Mouse (Mus musculus) adrenal gland, adult 2 months (tissue): ENCODE results near the gene Xlr4b. TPM values are rescaled to one million over a fixed set of nuclear protein-coding genes. Genes with fewer than 3 reads are reported as not detected.
"Not testable (repeated sequence)": the region's sequence is repeated elsewhere in the genome, so short reads cannot be mapped to it uniquely, and the experiment has no call there.

Experiments used
- DNase-seq: peaks from one replicate; pipeline ENCODE4 v3.0.0; 2021
- long read RNA-seq: library from polyadenylated mRNA; stranded (forward); transcript quantifications from one replicate; pipeline ENCODE4 v2.0.0, GENCODE M21; 2021
- polyA plus RNA-seq: library from polyadenylated mRNA; depleted of rRNA; stranded (reverse); fragments of >200 nt; gene quantifications from 2 replicates; pipeline ENCODE4 v1.2.3, GENCODE M21; 2012; rRNA removed
- total RNA-seq, 2 experiments: library from RNA; stranded (reverse); gene quantifications; 2 replicates each; pipeline ENCODE4 v1.2.3; 2021

Gene Xlr4b
- 1 to 10 TPM in 1 of 2 experiments, under 1 TPM in 1; 0.61 to 1.1 TPM for total RNA-seq
- polyA plus RNA-seq, result 0.06 TPM in 1 of 2 replicates, not detected in the other
- long read RNA-seq, result 0 reads

DNA sequence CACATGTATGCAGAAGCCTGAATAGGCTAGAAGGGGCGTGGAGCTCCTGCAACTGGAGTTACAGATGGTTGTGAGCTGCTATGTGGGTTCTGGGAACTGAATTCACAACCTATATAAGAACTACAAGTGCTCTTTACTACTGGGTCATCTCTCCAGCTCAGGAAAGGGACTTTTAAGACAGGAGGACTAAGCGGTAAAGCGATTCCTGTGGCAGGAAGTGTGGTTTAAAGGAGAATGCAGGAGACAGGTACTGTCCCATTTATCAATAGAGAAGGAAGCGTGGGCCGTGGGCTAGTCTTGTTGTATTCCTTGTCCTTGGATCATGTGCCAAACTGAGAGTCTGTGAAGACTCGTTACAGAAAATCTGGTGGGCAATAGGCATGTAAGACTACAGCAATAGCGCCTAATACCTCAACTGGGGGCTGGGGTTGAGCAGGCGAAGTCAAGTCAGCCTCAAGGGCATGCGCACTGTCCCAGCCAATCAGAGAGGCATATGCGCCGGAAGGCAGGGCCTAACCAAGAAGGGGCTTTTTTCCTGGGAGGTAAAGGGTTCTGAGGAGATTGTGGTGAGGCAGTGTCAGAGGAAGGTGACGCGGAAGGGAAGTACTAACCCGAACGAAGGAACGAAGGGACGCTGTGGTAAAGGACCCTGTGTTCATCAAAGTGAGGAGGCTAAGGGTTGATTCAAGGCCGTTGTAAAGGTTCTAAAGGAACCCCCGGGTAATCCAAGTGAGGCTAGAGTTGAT lies at the start of gene Xlr4b:
Gene Xlr4b (plus strand): TSS at position 515 of the 746 bp plus-strand sequence.
- not testable (repeated sequence) for DNase-seq

- DNase-seq, result not testable (repeated sequence)
These were observed 37.2 kb upstream of the Xlr4b start, which contains the start of gene Spin2d for GRCm38 (mm10) chrX:73176889-73177288. Spin2d (minus strand) TSS chrX:73176989.

- DNase-seq, result peak; percentile 4
These were observed 22.2 kb upstream of the Xlr4b start, which contains the start of gene Xlr3b for GRCm38 (mm10) chrX:73191934-73192333. Xlr3b (plus strand) TSS chrX:73192207.

DNA sequence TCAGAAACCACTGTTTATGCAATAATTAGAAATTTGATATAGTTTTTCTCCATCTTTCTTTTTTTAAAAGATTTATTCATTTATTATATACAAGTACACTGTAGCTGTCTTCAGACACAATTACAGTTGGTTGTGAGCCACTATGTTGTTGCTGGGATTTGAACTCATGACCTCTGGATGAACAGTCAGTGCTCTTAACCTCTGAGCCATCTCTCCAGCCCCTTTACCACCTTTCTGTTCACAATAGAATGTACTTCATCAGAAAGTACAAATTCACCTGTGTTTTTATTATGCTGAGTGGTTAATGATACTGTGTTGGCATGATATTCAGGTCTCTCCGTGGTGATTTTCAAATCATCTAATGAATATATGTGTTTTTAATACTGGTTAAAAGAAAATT lies 11.2 kb downstream of the Xlr4b start:
- DNase-seq, result no peak

GRCm38 (mm10) chrX:73227914-73228605 lies 13.9 kb downstream of the Xlr4b start, which contains the start of gene F8a:
F8a (plus strand) TSS chrX:73228291.
- DNase-seq, result peak; percentile 89

GRCm38 (mm10) chrX:73228606-73229214 lies 14.6 kb downstream of the Xlr4b start:
- peak; percentile 74 for DNase-seq

- DNase-seq, result no peak
These were observed 15.2 kb downstream of the Xlr4b start for GRCm38 (mm10) chrX:73229288-73229687.

DNA sequence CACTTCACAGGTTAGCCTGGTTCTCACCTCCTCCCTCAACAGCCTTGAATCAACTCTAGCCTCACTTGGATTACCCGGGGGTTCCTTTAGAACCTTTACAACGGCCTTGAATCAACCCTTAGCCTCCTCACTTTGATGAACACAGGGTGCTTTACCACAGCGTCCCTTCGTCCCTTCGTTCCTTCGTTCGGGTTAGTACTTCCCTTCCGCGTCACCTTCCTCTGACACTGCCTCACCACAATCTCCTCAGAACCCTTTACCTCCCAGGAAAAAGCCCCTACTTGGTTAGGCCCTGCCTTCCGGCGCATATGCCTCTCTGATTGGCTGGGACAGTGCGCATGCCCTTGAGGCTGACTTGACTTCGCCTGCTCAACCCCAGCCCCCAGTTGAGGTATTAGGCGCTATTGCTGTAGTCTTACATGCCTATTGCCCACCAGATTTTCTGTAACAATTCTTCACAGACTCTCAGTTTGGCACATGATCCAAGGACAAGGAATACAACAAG lies 28.7 kb downstream of the Xlr4b start, which contains the start of gene Xlr4c:
Gene Xlr4c (minus strand): TSS at position 310 of the 505 bp plus-strand sequence.
- not testable (repeated sequence) for DNase-seq

DNA sequence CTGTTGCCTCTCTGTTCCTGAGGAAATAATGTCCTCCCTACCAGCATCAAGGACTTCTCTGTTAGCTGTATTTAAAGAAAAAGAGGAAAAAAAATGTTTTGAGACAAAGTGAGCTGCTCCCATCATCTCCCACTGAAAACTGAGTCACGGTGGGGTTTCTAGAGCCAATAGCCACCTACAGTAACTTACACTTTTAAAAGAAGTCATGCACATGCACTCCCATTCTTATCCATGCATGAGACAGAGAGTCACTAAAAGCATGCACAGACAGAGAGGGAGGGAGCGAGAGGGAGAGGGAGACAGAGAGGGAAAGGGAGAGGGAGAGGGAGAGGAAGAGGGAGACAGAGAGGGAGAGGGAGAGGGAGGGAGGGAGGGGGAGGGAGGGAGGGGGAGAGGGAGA lies 48.3 kb downstream of the Xlr4b start:
- DNase-seq, result not testable (repeated sequence)

DNA sequence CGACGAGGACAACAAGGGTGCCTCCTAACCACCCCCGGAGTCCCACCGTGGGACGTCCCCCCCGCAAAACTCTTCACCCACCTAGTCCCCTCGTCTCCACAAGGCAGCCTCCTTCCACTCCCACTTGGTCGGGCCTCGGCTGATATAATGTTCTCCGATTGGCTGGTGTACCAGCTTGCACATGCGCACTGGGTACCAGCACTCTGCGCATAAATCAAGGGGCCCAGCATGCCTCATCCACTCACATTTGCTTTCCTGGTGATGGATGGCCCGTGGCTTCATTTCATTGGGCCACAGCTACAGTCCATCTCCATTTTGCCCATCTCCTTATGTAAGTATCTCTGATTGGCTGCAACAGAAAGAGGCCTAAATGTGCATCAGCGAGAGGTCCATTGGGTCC lies 51.1 kb downstream of the Xlr4b start, which contains the start of gene Xlr3c:
Gene Xlr3c (minus strand): TSS at position 121 of the 400 bp plus-strand sequence.
- not testable (repeated sequence) for DNase-seq

Other genes starting within 250 kb of the Xlr4b start
- 1 to 10 TPM; 2.4 to 3.6 TPM for gene Zfp185, start 227.0 kb upstream of the Xlr4b start, total RNA-seq
- 2.4 and 2.5 TPM in 2 replicates for gene Zfp185, start 227.0 kb upstream of the Xlr4b start, polyA plus RNA-seq
- gene Pnma5, start 177.2 kb upstream of the Xlr4b start, total RNA-seq, result under 1 TPM; 0.24 to 0.32 TPM
- gene Pnma5, start 177.2 kb upstream of the Xlr4b start, polyA plus RNA-seq, result not detected in 2 replicates
- gene Pnma3, start 149.5 kb upstream of the Xlr4b start, total RNA-seq, result under 1 TPM; 0.14 to 0.41 TPM
- 0.17 and 0.19 TPM in 2 replicates for gene Pnma3, start 149.5 kb upstream of the Xlr4b start, polyA plus RNA-seq
- 1 to 10 TPM in 1 of 2 experiments, not detected in 1; 2.0 TPM for gene Xlr4a, start 131.9 kb upstream of the Xlr4b start, total RNA-seq
- not detected in 2 replicates for gene Xlr4a, start 131.9 kb upstream of the Xlr4b start, polyA plus RNA-seq
- gene Xlr3a, start 117.2 kb upstream of the Xlr4b start, total RNA-seq, result 1 to 10 TPM in 1 of 2 experiments, not detected in 1; 3.5 TPM
- 0.92 TPM in 1 of 2 replicates, not detected in the other for gene Xlr3a, start 117.2 kb upstream of the Xlr4b start, polyA plus RNA-seq
- not detected for gene Gm14685, start 97.3 kb upstream of the Xlr4b start, total RNA-seq
- gene Gm14685, start 97.3 kb upstream of the Xlr4b start, polyA plus RNA-seq, result not detected in 2 replicates
- gene Xlr5b, start 65.5 kb upstream of the Xlr4b start, total RNA-seq, result not detected
- not detected in 2 replicates for gene Xlr5b, start 65.5 kb upstream of the Xlr4b start, polyA plus RNA-seq
- under 1 TPM; 0.12 to 0.31 TPM for gene DXBay18, start 64.9 kb upstream of the Xlr4b start, total RNA-seq
- not detected in 2 replicates for gene DXBay18, start 64.9 kb upstream of the Xlr4b start, polyA plus RNA-seq
- not detected for gene Spin2d, start 37.3 kb upstream of the Xlr4b start, total RNA-seq
- not detected in 2 replicates for gene Spin2d, start 37.3 kb upstream of the Xlr4b start, polyA plus RNA-seq
- 10 to 100 TPM in 1 of 2 experiments, 1 to 10 TPM in 1; 1.8 to 10.8 TPM for gene Xlr3b, start 22.1 kb upstream of the Xlr4b start, total RNA-seq
- gene Xlr3b, start 22.1 kb upstream of the Xlr4b start, polyA plus RNA-seq, result 0.17 and 0.19 TPM in 2 replicates
- 10 to 100 TPM in 1 of 2 experiments, 1 to 10 TPM in 1; 8.0 to 11.8 TPM for gene F8a, start 14.0 kb downstream of the Xlr4b start, total RNA-seq
- 50.8 and 53.5 TPM in 2 replicates for gene F8a, start 14.0 kb downstream of the Xlr4b start, polyA plus RNA-seq
- gene Xlr4c, start 28.8 kb downstream of the Xlr4b start, total RNA-seq, result 1 to 10 TPM in 1 of 2 experiments, not detected in 1; 1.7 TPM
- gene Xlr4c, start 28.8 kb downstream of the Xlr4b start, polyA plus RNA-seq, result not detected in 2 replicates
- under 1 TPM in 1 of 2 experiments, not detected in 1; 0.32 TPM for gene Xlr3c, start 51.1 kb downstream of the Xlr4b start, total RNA-seq
- gene Xlr3c, start 51.1 kb downstream of the Xlr4b start, polyA plus RNA-seq, result not detected in 2 replicates
- gene Xlr5a, start 78.6 kb downstream of the Xlr4b start, total RNA-seq, result under 1 TPM in 1 of 2 experiments, not detected in 1; 0.49 TPM
- gene Xlr5a, start 78.6 kb downstream of the Xlr4b start, polyA plus RNA-seq, result not detected in 2 replicates
- gene Xlr5c, start 78.6 kb downstream of the Xlr4b start, total RNA-seq, result not detected
- gene Xlr5c, start 78.6 kb downstream of the Xlr4b start, polyA plus RNA-seq, result 0.25 TPM in 1 of 2 replicates, not detected in the other
- gene Gm45015, start 122.5 kb downstream of the Xlr4b start, total RNA-seq, result not detected
- gene Gm45015, start 122.5 kb downstream of the Xlr4b start, polyA plus RNA-seq, result not detected in 2 replicates
- 10 to 100 TPM; 14.7 to 17.0 TPM for gene Zfp275, start 128.3 kb downstream of the Xlr4b start, total RNA-seq
- 10.7 and 12.5 TPM in 2 replicates for gene Zfp275, start 128.3 kb downstream of the Xlr4b start, polyA plus RNA-seq
- not detected for gene Gm18336, start 184.4 kb downstream of the Xlr4b start, total RNA-seq
- 0.03 TPM in 1 of 2 replicates, not detected in the other for gene Gm18336, start 184.4 kb downstream of the Xlr4b start, polyA plus RNA-seq
- under 1 TPM; 0.26 to 0.38 TPM for gene Zfp92, start 196.8 kb downstream of the Xlr4b start, total RNA-seq
- gene Zfp92, start 196.8 kb downstream of the Xlr4b start, polyA plus RNA-seq, result 0.10 and 0.11 TPM in 2 replicates
- not detected for gene Trex2, start 221.0 kb downstream of the Xlr4b start, total RNA-seq
- gene Trex2, start 221.0 kb downstream of the Xlr4b start, polyA plus RNA-seq, result 0.13 TPM in 1 of 2 replicates, not detected in the other
- gene Haus7, start 244.7 kb downstream of the Xlr4b start, total RNA-seq, result 10 to 100 TPM; 20.3 to 31.3 TPM
- 12.6 and 15.5 TPM in 2 replicates for gene Haus7, start 244.7 kb downstream of the Xlr4b start, polyA plus RNA-seq